Mouse (Mus musculus): ENCODE measurements around the gene Prps1l3.

DNA sequence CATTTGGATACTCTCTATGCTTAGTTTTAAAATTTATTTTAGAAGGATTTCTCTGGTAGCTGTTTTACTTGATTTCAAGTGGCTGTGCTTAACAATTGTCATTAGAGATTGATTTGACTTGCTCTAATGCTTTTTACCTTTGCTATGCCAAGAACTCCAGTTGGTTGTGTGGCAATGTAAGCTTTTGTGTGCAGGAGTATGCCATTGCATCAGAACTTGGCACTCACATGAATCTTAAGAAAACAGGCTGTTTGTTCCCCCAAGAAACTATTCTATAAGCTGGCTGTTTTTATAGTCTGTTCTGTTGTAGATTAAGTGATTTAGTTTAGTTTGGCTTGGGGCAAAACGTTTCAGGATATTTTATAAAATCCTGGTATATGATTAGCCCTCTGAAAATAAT lies 45.2 kb downstream of the Prps1l3 start:
- TF ChIP-seq CHD2 (IDR thresholded peaks at IDR 0.05; ENCODE audit: low read depth, low read length) (no peak), MAFK (IDR thresholded peaks at IDR 0.05; ENCODE audit: insufficient read depth, low read depth, low read length) (no peak), HCFC1 (IDR thresholded peaks at IDR 0.05; ENCODE audit: borderline replicate concordance, insufficient read depth, low read length) (no peak)
